7 mouse cellular contexts compared by ENCODE assay signal in genomic region chr5:72167594-72168284, GRCm38 (mm10). TPM values are rescaled to one million over a fixed set of nuclear protein-coding genes. Genes with fewer than 3 reads are reported as not detected.
DNase-seq lines count a peak whose midpoint lies in the region; ATAC-seq and TF ChIP-seq lines count a peak whose summit lies in the region.

Commd8 (minus strand) TSS chr5:72168189.

- no peaks in the 10 kb centered on the region for H3K9me3 ChIP-seq in intestine, postnatal 0 days (ENCODE audit: control insufficient read depth)
- H3K9me3 ChIP-seq in midbrain, embryonic 12.5 days = no peaks in the 10 kb centered on the region

- peak within 1 kb of the TSS; percentile 79 for H3K4me2 ChIP-seq in intestine, postnatal 0 days (replicated peaks; ENCODE audit: low read depth)
- H3K4me2 ChIP-seq in midbrain, embryonic 12.5 days (replicated peaks) = peak within 1 kb of the TSS; percentile 88

- intact Hi-C loops in left cerebral cortex, postnatal 4 days (cut with DNase I) = no loop called here

- no peaks in the 10 kb centered on the region for H3K27me3 ChIP-seq in intestine, postnatal 0 days (replicated peaks; ENCODE audit: control insufficient read depth, insufficient read depth, low read length)
- peaks cover 3% of the 10 kb centered on the region; the same call in 1 of the 2 replicates for H3K27me3 ChIP-seq in midbrain, embryonic 12.5 days
- H3K27me3 ChIP-seq in small intestine, adult 2 months (ENCODE audit: control insufficient read depth, insufficient read depth, low read length) = no peaks in the 10 kb centered on the region

- peak; percentile 96 for ATAC-seq in intestine, postnatal 0 days
- ATAC-seq in midbrain, embryonic 12.5 days (ENCODE audit: low FRiP score, low read depth) = peak; percentile 96

- under 1% methylated on average over 38 of the region's 38 CpGs for WGBS in intestine, postnatal 0 days
- under 1% methylated on average over 38 of the region's 38 CpGs for WGBS in midbrain, embryonic 12.5 days
- WGBS in small intestine, adult 2 months = under 1% methylated on average over 38 of the region's 38 CpGs

- H3K27ac ChIP-seq in intestine, postnatal 0 days (ENCODE audit: low read depth, low read length) = peak within 1 kb of the TSS; percentile 73
- H3K27ac ChIP-seq in midbrain, embryonic 12.5 days (replicated peaks) = peak within 1 kb of the TSS; percentile 58; the same call in 1 of the 2 replicates
- H3K27ac ChIP-seq in small intestine, adult 2 months (ENCODE audit: insufficient read depth, low read depth, low read length) = peak within 1 kb of the TSS; percentile 24

- no peaks in the 10 kb centered on the region for H3K36me3 ChIP-seq in intestine, postnatal 0 days (ENCODE audit: control insufficient read depth, insufficient read depth)
- H3K36me3 ChIP-seq in midbrain, embryonic 12.5 days = 0 out of 2 replicates have a peak, but pooled peaks cover 3% of the 10 kb centered on the region
- peaks cover 8% of the 10 kb centered on the region for H3K36me3 ChIP-seq in small intestine, adult 2 months (ENCODE audit: control insufficient read depth, insufficient read depth, low read length)

- peak; percentile 94 for DNase-seq in adrenal gland, adult 8-10 months
- peak; percentile 95 for DNase-seq in embryo, embryonic 9.5 days (ENCODE audit: extremely low spot score)
- DNase-seq in gonadal fat pad, adult 2 months (ENCODE audit: low read depth) = peak; percentile 45
- peak; percentile 96 for DNase-seq in left cerebral cortex, postnatal 4 days

- H3K9ac ChIP-seq in intestine, postnatal 0 days (ENCODE audit: low read depth, low read length) = peak within 1 kb of the TSS; percentile 70
- H3K9ac ChIP-seq in midbrain, embryonic 12.5 days (replicated peaks) = peak within 1 kb of the TSS; percentile 84

- TF ChIP-seq CTCF in intestine, postnatal 0 days (IDR thresholded peaks at IDR 0.05; ENCODE audit: low read depth) = no peak
- no peak for TF ChIP-seq CTCF in small intestine, adult 2 months (IDR thresholded peaks at IDR 0.05; ENCODE audit: extremely low read depth, insufficient read length, insufficient replicate concordance, low read depth, low read length)

- peak; percentile 96 for TF ChIP-seq POLR2A in small intestine, adult 2 months (IDR thresholded peaks at IDR 0.05; ENCODE audit: low read depth, low read length)

- peak within 1 kb of the TSS; percentile 88 for H3K4me3 ChIP-seq in intestine, postnatal 0 days (ENCODE audit: low read depth, low read length)
- H3K4me3 ChIP-seq in midbrain, embryonic 12.5 days = peak within 1 kb of the TSS; percentile 74
- H3K4me3 ChIP-seq in small intestine, adult 2 months (ENCODE audit: low read depth, low read length) = peak within 1 kb of the TSS; percentile 88

- 0 out of 2 replicates have a peak, but pooled peaks cover 6% of the 10 kb centered on the region for H3K4me1 ChIP-seq in intestine, postnatal 0 days (replicated peaks; ENCODE audit: control insufficient read depth, insufficient read depth, low read length)
- peaks cover 9% of the 10 kb centered on the region for H3K4me1 ChIP-seq in midbrain, embryonic 12.5 days
- H3K4me1 ChIP-seq in small intestine, adult 2 months (ENCODE audit: control insufficient read depth, insufficient read depth, insufficient read length, low read length) = peaks cover 3% of the 10 kb centered on the region; the same call in 1 of the 2 replicates

RNA-seq across cellular contexts. Expression of gene Commd8, which starts in this region (rescaled TPM):
- 10 to 100 TPM; 63.1 to 68.4 (median 67.8) TPM for total RNA-seq in adrenal gland, adult 8-10 months (2022)
- polyA plus RNA-seq in gonadal fat pad, adult 2 months (2012; rRNA removed) = 6.5 and 7.9 TPM in 2 replicates
- polyA plus RNA-seq in intestine, postnatal 0 days (2015; fragmentation: Nextera tagmentation; extraction: Ambion mirVana) = 115 and 116 TPM in 2 replicates
- 10 to 100 TPM; 72.6 to 74.9 TPM for total RNA-seq in left cerebral cortex, postnatal 4 days (2021)
- polyA plus RNA-seq in midbrain, embryonic 12.5 days (2016; fragmentation: Nextera tagmentation; extraction: Ambion mirVana) = 162 and 164 TPM in 2 replicates
- 0.62 and 1.2 TPM in 2 replicates for polyA plus RNA-seq in small intestine, adult 2 months (2012; rRNA removed)

Comparison
In these comparisons a context has a peak if more than half of its experiments do, and no peak if none do; other contexts are left out.
1. Peak in every context shown above with its lines: DNase-seq, ATAC-seq, H3K4me3 ChIP-seq and H3K27ac ChIP-seq.
2. RNA of gene Commd8 (polyA plus RNA-seq): 162 to 164 TPM in midbrain, embryonic 12.5 days and 115 to 116 TPM in intestine, postnatal 0 days; 6.5 to 7.9 TPM in gonadal fat pad, adult 2 months and 0.62 to 1.2 TPM in small intestine, adult 2 months; every median in the first group is over 10 times any median in the second.
3. DNase-seq: peak in every context shown above with its lines; median percentile 96 in left cerebral cortex, postnatal 4 days; 95 in embryo, embryonic 9.5 days; 94 in adrenal gland, adult 8-10 months; 45 in gonadal fat pad, adult 2 months.